Mouse (Mus musculus) colon, adult 2 months (tissue): ENCODE measurements around the gene Gpatch4. TPM values are rescaled to one million over a fixed set of nuclear protein-coding genes. Genes with fewer than 3 reads are reported as not detected.

Experiments
- polyA plus RNA-seq: library from polyadenylated mRNA; depleted of rRNA; stranded (reverse); fragments of >200 nt; gene quantifications from 2 replicates; pipeline ENCODE4 v1.2.3, GENCODE M21; 2012; rRNA removed

Gpatch4 gene
- 2.9 and 3.4 TPM in 2 replicates for polyA plus RNA-seq

DNA sequence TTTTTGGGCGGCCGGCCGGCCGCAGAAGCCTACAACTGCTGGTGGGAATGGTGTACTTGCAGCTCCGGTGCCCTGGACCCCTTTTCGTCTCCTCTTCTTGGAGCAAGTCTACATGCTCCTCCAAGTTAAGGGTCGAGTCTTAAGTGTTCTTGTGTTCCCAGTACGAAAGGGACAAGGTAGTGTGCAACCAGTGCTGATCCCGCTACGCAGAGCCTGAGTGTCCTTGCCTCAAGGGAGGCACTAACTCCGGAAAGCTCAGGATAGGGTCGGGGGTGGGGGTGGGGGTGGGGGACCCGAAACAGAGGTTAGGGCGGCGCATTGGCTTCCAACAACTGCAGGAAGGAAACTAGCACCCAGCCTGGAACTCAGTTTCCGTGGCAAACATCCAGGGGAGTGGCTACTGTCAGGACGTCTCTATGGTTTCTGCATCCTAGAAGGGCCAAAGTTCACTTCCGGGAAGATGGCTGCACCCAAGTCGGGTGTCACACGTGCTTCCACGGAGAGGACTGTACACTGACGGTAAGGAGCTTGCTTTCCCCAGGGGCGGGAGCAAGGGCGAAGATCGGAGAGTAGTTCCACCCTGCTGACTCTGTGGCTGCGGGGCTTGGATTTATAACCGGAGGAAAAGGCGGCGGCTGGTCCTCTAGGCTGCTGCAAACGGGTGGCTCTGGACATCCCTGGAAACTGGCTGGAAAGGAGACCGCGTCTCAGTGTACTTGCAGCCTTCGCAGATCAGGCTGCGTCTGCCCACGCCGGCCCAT, at the start of gene Gpatch4:
Gene Gpatch4, plus strand, starts transcription at position 448 of the 761 bp plus-strand sequence.

DNA sequence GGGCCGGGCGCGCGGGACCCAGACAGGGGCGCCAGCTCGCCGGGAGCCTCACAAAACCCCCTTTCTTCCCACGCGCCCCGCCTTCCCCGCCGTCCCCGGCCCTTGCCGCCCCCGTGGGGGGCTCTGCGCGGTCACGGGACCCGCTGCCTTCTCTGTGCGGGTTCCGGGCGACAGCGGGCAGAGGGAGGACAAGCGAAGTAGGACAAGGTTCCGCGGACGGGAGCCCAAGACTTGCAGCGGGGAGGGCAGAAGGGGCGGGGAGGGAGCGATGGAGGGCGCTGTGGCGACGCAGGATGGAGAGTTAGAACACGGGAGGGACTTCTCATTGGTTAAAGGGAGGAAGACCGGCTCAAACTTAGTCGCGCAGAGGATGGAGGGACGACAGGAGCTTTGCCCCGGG, 42.7 kb upstream of the Gpatch4 start, which contains the start of gene Bcan:
Gene Bcan, minus strand, starts transcription at position 50 of the 400 bp plus-strand sequence.

DNA sequence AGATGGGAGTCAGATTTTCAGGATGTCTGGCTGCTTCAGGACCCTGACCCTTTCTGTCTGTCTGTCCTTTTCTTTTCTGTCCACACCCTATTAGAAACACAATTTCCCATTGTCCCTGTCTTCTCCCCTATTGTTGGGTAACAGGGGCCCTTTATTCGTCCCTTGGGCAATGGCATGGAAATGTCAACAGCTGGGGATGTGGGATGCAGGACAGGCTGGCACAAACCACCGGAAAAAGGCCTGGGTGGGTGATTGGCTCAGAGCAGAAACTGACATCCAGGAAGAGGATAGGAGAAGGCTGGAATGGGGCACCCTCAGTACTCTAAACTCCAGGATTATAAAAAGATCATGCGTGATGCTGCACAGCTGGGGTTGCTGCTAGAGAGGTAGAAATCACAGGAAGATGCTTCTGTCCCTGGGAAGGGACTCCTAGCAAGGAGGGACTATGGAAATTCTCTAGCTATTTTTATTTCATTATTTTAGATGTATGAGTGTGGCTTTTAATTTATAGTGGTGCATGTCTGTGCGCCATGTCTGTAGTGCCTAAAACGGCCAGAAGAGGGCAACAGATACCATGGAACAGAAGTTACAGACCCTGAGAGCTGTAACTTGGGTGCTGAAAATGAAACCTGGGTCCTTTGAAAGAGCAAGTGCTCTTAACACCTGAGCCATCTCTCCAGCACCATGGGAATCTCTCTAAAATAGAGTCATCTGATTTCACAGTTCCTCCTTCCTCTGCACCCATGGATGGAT, 15.3 kb upstream of the Gpatch4 start, which contains the start of gene Hapln2:
Gene Hapln2, minus strand, starts transcription at position 150 of the 753 bp plus-strand sequence.

DNA sequence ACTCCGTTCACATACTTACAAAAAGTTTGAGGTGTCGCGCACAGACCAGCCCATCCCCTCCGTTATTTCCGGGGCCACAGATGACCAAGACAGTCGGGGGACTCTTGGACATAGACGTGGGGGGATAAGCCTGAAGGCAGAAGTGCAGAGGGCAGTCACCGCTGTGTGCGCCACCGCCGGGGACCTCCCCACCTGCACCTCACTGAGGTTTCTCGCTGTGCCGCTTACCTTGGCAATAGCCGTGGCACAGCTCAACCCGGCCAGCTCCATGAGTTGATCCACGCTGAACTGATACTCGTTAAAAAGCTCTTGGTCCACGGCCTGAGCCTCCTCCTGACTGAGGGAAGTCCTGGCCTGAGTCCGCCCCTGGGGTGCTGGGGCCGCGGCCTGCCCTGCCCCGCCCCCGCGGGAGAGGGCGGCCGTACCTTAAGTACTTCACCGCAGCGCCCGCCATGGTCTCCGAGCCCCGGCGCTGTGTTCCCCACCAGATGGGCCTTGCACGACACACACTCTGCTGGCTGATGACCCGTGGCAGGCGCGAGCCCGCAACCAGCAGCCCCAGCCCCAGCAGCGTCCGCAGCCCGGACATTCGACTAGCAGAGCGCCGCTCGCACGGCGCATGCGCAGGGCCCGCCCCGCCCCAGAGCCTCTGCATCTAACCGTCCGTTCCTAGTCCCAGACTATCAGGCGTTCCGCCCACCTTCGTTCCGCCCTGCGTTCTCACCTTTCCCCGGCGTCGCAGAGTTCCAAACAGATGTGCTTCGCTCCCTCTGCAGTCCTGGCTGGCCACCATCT, 15.2 kb downstream of the Gpatch4 start, which contains the start of gene Naxe:
Gene Naxe, minus strand, starts transcription at position 594 of the 795 bp plus-strand sequence.

DNA sequence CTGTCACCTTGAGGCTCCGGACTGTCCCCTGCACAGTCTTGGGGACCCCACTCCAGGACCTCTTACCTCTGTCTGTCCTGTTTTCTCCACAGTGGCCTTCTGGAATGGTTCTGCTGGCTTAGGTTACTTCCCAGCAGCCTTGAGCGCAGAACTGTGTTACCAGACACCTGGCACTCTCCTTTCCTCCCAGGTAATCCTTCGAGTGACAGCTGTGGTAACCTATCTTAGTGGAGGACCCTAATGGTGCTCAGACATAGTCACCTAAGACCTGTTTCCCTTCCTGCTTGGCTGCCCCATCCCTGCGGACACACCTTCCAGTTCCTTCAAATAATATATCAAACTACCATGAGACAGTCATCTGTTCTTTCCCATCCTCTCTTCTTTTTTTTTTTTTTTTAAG, 35.3 kb downstream of the Gpatch4 start, which contains the start of gene Ttc24:
Gene Ttc24, minus strand, starts transcription at position 101 of the 400 bp plus-strand sequence.

DNA sequence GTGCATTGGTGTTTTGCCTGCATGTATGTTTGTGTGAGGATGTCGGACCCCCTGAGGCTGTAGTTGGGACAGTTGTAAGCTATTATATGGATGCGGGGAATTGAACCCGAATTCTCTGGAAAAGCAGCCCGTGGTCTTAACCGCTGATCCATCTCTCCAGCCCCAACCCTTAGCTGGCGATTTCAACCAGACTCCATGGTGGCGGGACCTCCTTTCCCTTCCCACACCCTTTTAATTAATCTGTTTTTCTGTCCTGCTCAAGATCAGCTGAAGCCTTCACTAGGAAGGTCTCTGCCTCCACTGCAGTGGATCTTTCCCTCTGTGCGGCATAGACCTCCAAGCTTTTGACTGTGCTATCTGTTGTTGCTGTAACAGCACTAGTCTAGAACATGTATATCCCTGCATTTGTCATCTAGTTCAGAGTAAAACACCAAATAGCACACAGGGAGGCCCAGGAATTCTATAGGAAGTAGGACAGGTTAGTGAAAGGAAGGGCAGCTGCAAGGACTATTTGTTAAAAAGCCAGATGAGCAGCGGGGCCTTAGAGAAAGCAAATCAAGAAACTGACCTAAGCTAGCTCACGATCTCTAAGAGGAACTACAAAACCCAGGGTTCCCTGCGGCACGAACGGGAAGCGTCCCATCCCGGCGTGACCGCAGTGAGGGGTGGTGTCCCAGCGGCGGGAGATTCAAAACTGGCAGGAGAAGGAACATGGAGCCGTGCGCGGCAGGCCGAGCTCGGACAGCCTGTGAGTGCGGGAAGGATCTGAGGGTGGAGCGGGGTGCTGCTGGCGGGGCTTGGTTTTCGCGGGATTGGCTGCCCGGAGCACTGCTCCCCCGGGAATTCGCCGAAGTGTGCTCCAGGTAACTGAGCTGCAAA, 38.7 kb downstream of the Gpatch4 start, which contains the start of gene Iqgap3:
Gene Iqgap3, plus strand, starts transcription at position 627 of the 879 bp plus-strand sequence.

Other genes starting within 250 kb of the Gpatch4 start
- 0.10 and 0.25 TPM in 2 replicates for gene Ntrk1, start 247.9 kb upstream of the Gpatch4 start, polyA plus RNA-seq
- gene Insrr, start 246.2 kb upstream of the Gpatch4 start, polyA plus RNA-seq, result 5.6 and 11.1 TPM in 2 replicates
- gene Pear1, start 218.8 kb upstream of the Gpatch4 start, polyA plus RNA-seq, result 33.1 and 38.2 TPM in 2 replicates
- gene Sh2d2a, start 196.4 kb upstream of the Gpatch4 start, polyA plus RNA-seq, result 0.86 TPM in 2 replicates
- gene Prcc, start 157.5 kb upstream of the Gpatch4 start, polyA plus RNA-seq, result 28.8 and 34.8 TPM in 2 replicates
- 71.1 and 78.8 TPM in 2 replicates for gene Hdgf, start 136.8 kb upstream of the Gpatch4 start, polyA plus RNA-seq
- gene Mrpl24, start 123.6 kb upstream of the Gpatch4 start, polyA plus RNA-seq, result 30.3 and 34.7 TPM in 2 replicates
- gene Isg20l2, start 112.8 kb upstream of the Gpatch4 start, polyA plus RNA-seq, result 8.5 and 10.1 TPM in 2 replicates
- gene Rrnad1, start 112.4 kb upstream of the Gpatch4 start, polyA plus RNA-seq, result 28.7 and 33.5 TPM in 2 replicates
- gene Crabp2, start 94.4 kb upstream of the Gpatch4 start, polyA plus RNA-seq, result not detected in 2 replicates
- gene Nes, start 72.0 kb upstream of the Gpatch4 start, polyA plus RNA-seq, result 1.5 and 1.6 TPM in 2 replicates
- gene Bcan, start 42.9 kb upstream of the Gpatch4 start, polyA plus RNA-seq, result 1.8 and 2.2 TPM in 2 replicates
- gene Hapln2, start 15.5 kb upstream of the Gpatch4 start, polyA plus RNA-seq, result not detected in 2 replicates
- gene Naxe, start 15.4 kb downstream of the Gpatch4 start, polyA plus RNA-seq, result 60.6 and 65.0 TPM in 2 replicates
- not detected in 2 replicates for gene Ttc24, start 35.2 kb downstream of the Gpatch4 start, polyA plus RNA-seq
- gene Iqgap3, start 38.9 kb downstream of the Gpatch4 start, polyA plus RNA-seq, result 14.6 and 15.6 TPM in 2 replicates
- 96.8 and 113 TPM in 2 replicates for gene Mef2d, start 99.3 kb downstream of the Gpatch4 start, polyA plus RNA-seq
- gene Rhbg, start 211.6 kb downstream of the Gpatch4 start, polyA plus RNA-seq, result 3.8 and 7.4 TPM in 2 replicates
- gene Gm38392, start 244.1 kb downstream of the Gpatch4 start, polyA plus RNA-seq, result not detected in 2 replicates